Mouse (Mus musculus): ENCODE results near the gene Emc9. TPM values are rescaled to one million over a fixed set of nuclear protein-coding genes. Genes with fewer than 3 reads are reported as not detected.
A peak's percentile ranks its signal among the peaks of the same experiment; 100 is the strongest.

Emc9 gene
- polyA plus RNA-seq, 1 experiment: 48.5 TPM

DNA sequence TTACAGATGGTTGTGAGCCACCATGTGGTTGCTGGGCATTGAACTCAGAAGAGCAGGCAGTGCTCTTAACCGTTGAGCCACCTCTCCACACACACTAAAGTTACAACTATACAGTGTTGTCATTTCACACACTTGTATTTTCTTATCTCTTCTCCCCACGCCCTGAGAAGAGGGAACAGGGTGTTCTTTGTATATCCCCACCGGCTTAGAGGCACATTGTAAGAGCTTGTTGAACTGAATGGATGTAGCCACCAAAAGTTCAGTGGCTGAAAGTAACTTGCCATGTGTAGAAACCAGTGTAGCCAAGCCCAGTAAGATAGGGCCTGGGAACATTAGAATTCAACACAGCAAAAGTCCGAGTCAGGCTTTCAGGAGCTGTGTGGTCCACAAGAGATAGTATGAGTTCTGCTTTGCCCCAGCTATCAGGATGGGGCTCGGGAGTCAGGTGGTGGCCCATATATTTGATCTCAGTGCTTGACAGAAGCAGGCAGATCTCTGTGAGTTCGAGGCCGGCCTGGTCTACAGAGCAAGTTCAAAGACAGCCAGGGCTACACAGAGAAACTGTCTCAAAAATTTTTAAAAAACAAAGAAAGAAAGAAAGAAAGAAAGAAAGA, 29.6 kb upstream of the Emc9 start:
- Histone ChIP-seq H3K4me1 (ENCODE audit: control insufficient read depth, insufficient read depth, low read length) (no peaks in the 10 kb centered on the region; the same call in 1 of the 2 replicates), H3K4me3 (replicated peaks; ENCODE audit: control insufficient read depth, low read depth, low read length) (no peak overlapping the region), H3K27ac (ENCODE audit: control insufficient read depth, insufficient read depth, low read depth, low read length, poor library complexity) (no peak overlapping the region)
- 64% methylated on average over 7 of the region's 7 CpGs for WGBS
- TF ChIP-seq CTCF (IDR thresholded peaks at IDR 0.05; ENCODE audit: control insufficient read depth, insufficient read depth, low read length): no peak
- TF ChIP-seq POLR2A (IDR thresholded peaks at IDR 0.05; ENCODE audit: borderline replicate concordance, control insufficient read depth, low read depth, low read length): no peak

GRCm38 (mm10) chr14:55613346-55613745, 28.2 kb upstream of the Emc9 start:
- Histone ChIP-seq H3K4me3 (replicated peaks; ENCODE audit: control insufficient read depth, low read depth, low read length) (no peak overlapping the region), H3K4me1 (ENCODE audit: control insufficient read depth, insufficient read depth, low read length) (no peaks in the 10 kb centered on the region; the same call in 1 of the 2 replicates), H3K27ac (ENCODE audit: control insufficient read depth, insufficient read depth, low read depth, low read length, poor library complexity) (no peak overlapping the region)
- TF ChIP-seq CTCF (IDR thresholded peaks at IDR 0.05; ENCODE audit: control insufficient read depth, insufficient read depth, low read length): no peak
- TF ChIP-seq POLR2A (IDR thresholded peaks at IDR 0.05; ENCODE audit: borderline replicate concordance, control insufficient read depth, low read depth, low read length): no peak
- WGBS: 56% methylated on average over 6 of the region's 6 CpGs

- TF ChIP-seq CTCF (IDR thresholded peaks at IDR 0.05; ENCODE audit: control insufficient read depth, insufficient read depth, low read length) (no peak), POLR2A (IDR thresholded peaks at IDR 0.05; ENCODE audit: borderline replicate concordance, control insufficient read depth, low read depth, low read length) (no peak)
Observed at GRCm38 (mm10) chr14:55608339-55608738, 23.2 kb upstream of the Emc9 start.

GRCm38 (mm10) chr14:55605743-55606459, 20.8 kb upstream of the Emc9 start:
- Histone ChIP-seq H3K4me1 (ENCODE audit: control insufficient read depth, insufficient read depth, low read length) (peaks cover 7% of the 10 kb centered on the region; the same call in 1 of the 2 replicates), H3K4me3 (replicated peaks; ENCODE audit: control insufficient read depth, low read depth, low read length) (peak overlapping the region; percentile 46), H3K27ac (ENCODE audit: control insufficient read depth, insufficient read depth, low read depth, low read length, poor library complexity) (no peak overlapping the region)
- 75% methylated on average over 16 of the region's 16 CpGs for WGBS
- TF ChIP-seq POLR2A (IDR thresholded peaks at IDR 0.05; ENCODE audit: borderline replicate concordance, control insufficient read depth, low read depth, low read length) (no peak), CTCF (IDR thresholded peaks at IDR 0.05; ENCODE audit: control insufficient read depth, insufficient read depth, low read length) (no peak)

More at GRCm38 (mm10) chr14:55608339-55608738, 23.2 kb upstream of the Emc9 start:
- Histone ChIP-seq H3K27ac (ENCODE audit: control insufficient read depth, insufficient read depth, low read depth, low read length, poor library complexity) (no peak overlapping the region), H3K4me1 (ENCODE audit: control insufficient read depth, insufficient read depth, low read length) (peaks cover 5% of the 10 kb centered on the region; the same call in 1 of the 2 replicates), H3K4me3 (replicated peaks; ENCODE audit: control insufficient read depth, low read depth, low read length) (no peak overlapping the region)
- 94% methylated on average over 6 of the region's 6 CpGs for WGBS

DNA sequence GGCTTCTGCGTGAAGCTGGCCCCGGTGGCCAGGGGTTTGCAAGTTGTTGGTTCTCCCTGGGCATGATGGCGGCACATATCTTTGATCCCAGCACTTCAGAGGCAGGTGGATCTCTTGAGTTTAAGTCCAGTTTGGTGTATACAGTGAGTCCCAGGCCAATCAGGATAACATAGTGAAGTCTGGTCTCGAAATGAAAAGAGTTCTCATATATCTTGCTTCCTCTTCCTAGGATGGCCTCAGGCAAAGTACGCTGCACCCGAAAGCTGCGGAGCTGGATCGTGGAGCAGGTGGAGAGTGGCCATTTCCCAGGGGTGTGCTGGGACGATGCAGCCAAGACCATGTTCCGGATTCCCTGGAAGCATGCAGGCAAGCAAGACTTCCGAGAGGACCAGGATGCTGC, 19.7 kb upstream of the Emc9 start:
- TF ChIP-seq CTCF (IDR thresholded peaks at IDR 0.05; ENCODE audit: control insufficient read depth, insufficient read depth, low read length) (no peak), POLR2A (IDR thresholded peaks at IDR 0.05; ENCODE audit: borderline replicate concordance, control insufficient read depth, low read depth, low read length) (no peak)
- Histone ChIP-seq H3K4me3 (replicated peaks; ENCODE audit: control insufficient read depth, low read depth, low read length) (peak overlapping the region; percentile 77), H3K4me1 (ENCODE audit: control insufficient read depth, insufficient read depth, low read length) (peaks cover 7% of the 10 kb centered on the region; the same call in 1 of the 2 replicates), H3K27ac (ENCODE audit: control insufficient read depth, insufficient read depth, low read depth, low read length, poor library complexity) (peak overlapping the region; percentile 95)
- 45% methylated on average over 11 of the region's 11 CpGs for WGBS

DNA sequence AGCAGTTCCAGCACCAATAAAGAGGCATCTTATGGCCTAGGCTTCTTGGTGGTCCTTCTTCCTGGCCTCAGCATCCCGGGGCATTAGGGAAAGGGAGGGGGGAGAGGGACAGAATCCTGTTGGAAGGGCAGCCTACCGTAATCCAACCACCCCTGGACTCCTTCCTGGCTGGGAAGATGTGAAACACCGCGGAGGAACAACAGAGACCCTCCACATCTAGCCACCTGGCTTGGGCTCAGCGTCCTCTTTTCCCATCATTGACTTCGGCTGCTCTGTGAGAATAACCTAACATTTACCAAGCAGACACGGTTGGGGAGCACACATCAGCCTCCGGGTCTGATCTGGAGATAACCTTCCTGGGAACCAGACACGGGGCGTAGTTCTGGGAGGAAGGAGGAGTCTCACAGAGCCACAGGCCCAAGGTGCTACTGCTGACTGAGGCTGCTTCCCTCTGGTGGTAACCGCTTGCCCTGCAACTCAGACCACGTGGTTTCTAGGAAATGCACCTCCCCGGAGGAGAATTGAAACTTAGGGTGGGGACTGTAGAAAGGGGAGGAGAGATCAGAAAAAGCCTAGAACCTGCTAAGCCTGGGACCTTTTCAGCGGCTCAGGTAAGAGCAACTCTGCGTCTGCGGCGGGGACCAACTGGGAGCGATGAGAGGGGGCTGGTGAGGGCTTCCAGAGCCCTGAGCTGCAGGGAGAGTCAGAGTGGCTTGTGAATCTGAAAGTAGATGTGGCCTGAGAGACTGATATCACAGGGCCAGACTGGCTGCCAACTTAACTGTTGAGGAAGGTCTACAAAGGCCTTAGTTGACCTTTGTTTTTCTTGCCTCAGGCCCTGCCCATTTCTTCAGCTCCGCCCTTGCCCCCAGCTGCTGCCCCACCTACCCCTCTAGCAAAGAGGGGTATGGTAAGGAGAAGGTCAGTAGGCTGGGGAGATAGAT, 18.8 kb upstream of the Emc9 start:
- under 1% methylated on average over 19 of the region's 19 CpGs for WGBS
- H3K27ac ChIP-seq (ENCODE audit: control insufficient read depth, insufficient read depth, low read depth, low read length, poor library complexity): peak overlapping the region; percentile 95
- TF ChIP-seq POLR2A (IDR thresholded peaks at IDR 0.05; ENCODE audit: borderline replicate concordance, control insufficient read depth, low read depth, low read length) (peak; percentile 47), CTCF (IDR thresholded peaks at IDR 0.05; ENCODE audit: control insufficient read depth, insufficient read depth, low read length) (peak; percentile 98)
- peak overlapping the region; percentile 77 for H3K4me3 ChIP-seq (replicated peaks; ENCODE audit: control insufficient read depth, low read depth, low read length)
- peaks cover 7% of the 10 kb centered on the region; the same call in 1 of the 2 replicates for H3K4me1 ChIP-seq (ENCODE audit: control insufficient read depth, insufficient read depth, low read length)

GRCm38 (mm10) chr14:55603271-55603632, 18.1 kb upstream of the Emc9 start, which contains the start of gene Irf9:
Gene Irf9, plus strand, starts transcription at chr14:55603571.
- Histone ChIP-seq H3K4me1 (ENCODE audit: control insufficient read depth, insufficient read depth, low read length) (peaks cover 7% of the 10 kb centered on the region; the same call in 1 of the 2 replicates), H3K27ac (ENCODE audit: control insufficient read depth, insufficient read depth, low read depth, low read length, poor library complexity) (peak within 1 kb of the TSS; percentile 95), H3K4me3 (replicated peaks; ENCODE audit: control insufficient read depth, low read depth, low read length) (peak within 1 kb of the TSS; percentile 77)
- TF ChIP-seq CTCF (IDR thresholded peaks at IDR 0.05; ENCODE audit: control insufficient read depth, insufficient read depth, low read length) (no peak), POLR2A (IDR thresholded peaks at IDR 0.05; ENCODE audit: borderline replicate concordance, control insufficient read depth, low read depth, low read length) (no peak)
- 38% methylated on average over 7 of the region's 7 CpGs for WGBS

Data from bone marrow, adult 2 months (tissue).